Mouse (Mus musculus): ENCODE measurements around the gene Slc15a1. TPM values are rescaled to one million over a fixed set of nuclear protein-coding genes. Genes with fewer than 3 reads are reported as not detected.

Gene Slc15a1
- total and polyA plus RNA-seq, 3 experiments, result not detected

DNA sequence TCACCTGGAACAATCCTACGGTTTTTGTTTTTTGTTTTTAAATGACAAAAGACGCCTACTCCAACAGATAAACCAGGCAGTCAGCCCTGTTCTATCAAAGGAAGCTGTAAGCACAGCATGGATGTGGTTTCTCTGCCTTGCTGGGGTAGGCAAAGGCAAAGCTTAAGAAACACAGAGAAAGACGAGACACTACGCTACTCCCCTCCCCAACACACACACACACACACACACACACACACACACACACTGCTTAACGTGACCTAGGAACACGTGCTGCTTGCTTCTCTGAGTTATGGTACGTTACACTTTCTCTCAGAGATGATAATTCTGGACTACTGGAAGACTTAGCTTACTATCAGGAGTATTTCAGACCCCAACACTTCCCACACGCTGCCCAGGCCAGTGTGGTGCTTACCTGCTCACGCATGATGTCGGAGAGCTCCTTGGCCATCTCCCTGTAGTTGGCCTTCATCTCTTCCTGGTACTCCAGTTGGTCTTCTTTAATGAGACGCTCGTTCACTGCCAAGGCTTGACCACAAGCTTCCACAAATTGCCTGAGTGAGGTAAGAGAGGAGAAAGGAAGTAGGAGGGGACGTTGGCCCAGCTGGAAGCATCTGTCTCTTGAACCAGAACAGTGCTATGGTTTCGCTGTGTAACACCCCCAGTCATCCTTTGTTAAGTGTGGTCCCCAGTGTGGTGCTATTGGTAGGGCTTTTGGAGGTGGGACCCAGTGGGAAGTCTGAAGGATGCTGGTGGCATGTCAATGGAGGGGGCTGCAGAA is 40.7 kb upstream of the Slc15a1 start:
- WGBS, result 84% methylated on average over 14 of the region's 14 CpGs
- intact Hi-C loops (cut with DNase I), result no loop called here

DNA sequence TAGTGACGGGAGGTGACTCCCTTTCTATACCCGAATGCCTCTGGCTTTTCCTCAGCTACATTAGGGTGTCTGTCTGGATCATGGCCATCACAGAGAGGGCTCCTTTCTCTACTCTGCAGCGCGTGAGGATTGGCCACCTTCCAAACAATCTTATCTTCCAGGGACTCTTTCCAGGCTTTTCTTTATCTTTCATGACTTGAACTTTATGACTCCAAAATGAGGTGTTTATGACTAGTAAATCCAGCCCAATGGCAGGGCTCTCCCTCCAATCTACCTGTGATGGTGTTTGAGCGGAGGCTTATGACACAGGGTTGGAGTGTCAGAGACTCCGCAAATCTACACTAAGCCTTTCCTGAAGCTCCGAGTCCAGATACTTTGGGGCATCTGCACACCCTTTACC is 36.2 kb upstream of the Slc15a1 start:
- Histone ChIP-seq H3K36me3 (ENCODE audit: control insufficient read depth, insufficient read depth, low read length) (no peaks in the 10 kb centered on the region), H3K4me3 (no peak overlapping the region), H3K27ac (no peak overlapping the region), H3K79me2 (replicated peaks; ENCODE audit: control insufficient read depth, insufficient read depth, low read length) (no peaks in the 10 kb centered on the region), H3K27me3 (ENCODE audit: control insufficient read depth, insufficient read depth, low read length) (no peaks in the 10 kb centered on the region), H3K9ac (ENCODE audit: low read depth, low read length) (no peak overlapping the region), H3K4me1 (ENCODE audit: control insufficient read depth, insufficient read depth, low read length) (no peaks in the 10 kb centered on the region)
- no peak for DNase-seq
- 58% methylated on average over 7 of the region's 7 CpGs for WGBS
- intact Hi-C loops (cut with DNase I), result no loop called here
- TF ChIP-seq CTCF (IDR thresholded peaks at IDR 0.05), result no peak

More for the DNA sequence above, 40.7 kb upstream of the Slc15a1 start:
- no peaks in the 10 kb centered on the region for H3K4me1 ChIP-seq (ENCODE audit: control insufficient read depth, insufficient read depth, low read length)
- DNase-seq, result no peak
- H3K79me2 ChIP-seq (replicated peaks; ENCODE audit: control insufficient read depth, insufficient read depth, low read length), result no peaks in the 10 kb centered on the region
- H3K36me3 ChIP-seq (ENCODE audit: control insufficient read depth, insufficient read depth, low read length), result no peaks in the 10 kb centered on the region
- H3K9ac ChIP-seq (ENCODE audit: low read depth, low read length), result no peak overlapping the region
- no peak overlapping the region for H3K4me3 ChIP-seq
- TF ChIP-seq POLR2A (IDR thresholded peaks at IDR 0.05; ENCODE audit: insufficient read depth, low read depth, low read length), result no peak
- TF ChIP-seq EP300 (IDR thresholded peaks at IDR 0.05; ENCODE audit: insufficient read depth, low read depth, low read length), result no peak
- TF ChIP-seq CTCF (IDR thresholded peaks at IDR 0.05), result no peak
- H3K27ac ChIP-seq, result no peak overlapping the region
- no peaks in the 10 kb centered on the region for H3K27me3 ChIP-seq (ENCODE audit: control insufficient read depth, insufficient read depth, low read length)

DNA sequence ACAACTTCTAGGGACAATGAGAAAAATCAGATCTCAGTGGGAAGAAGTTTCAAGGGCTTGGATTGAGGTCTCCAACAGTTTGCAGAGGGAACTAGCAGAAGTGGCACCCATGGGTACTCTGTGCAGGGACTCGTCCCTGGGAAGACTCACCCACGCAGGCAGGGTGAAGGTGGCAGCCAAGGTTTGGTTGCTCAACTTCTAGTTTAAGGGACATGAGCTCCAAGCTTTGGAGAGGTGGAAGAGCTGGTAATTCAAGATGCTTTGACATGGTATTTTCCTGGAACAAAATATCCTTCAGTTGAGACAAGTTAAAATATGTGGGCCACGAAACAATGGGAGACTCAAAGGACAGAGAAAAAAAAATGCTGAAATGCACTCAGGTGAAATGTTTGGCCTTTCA is 29.4 kb upstream of the Slc15a1 start:
- H3K27me3 ChIP-seq (ENCODE audit: control insufficient read depth, insufficient read depth, low read length), result no peaks in the 10 kb centered on the region
- DNase-seq, result no peak
- no peak overlapping the region for H3K4me3 ChIP-seq
- H3K79me2 ChIP-seq (replicated peaks; ENCODE audit: control insufficient read depth, insufficient read depth, low read length), result no peaks in the 10 kb centered on the region
- no peaks in the 10 kb centered on the region for H3K36me3 ChIP-seq (ENCODE audit: control insufficient read depth, insufficient read depth, low read length)
- H3K9ac ChIP-seq (ENCODE audit: low read depth, low read length), result no peak overlapping the region
- TF ChIP-seq POLR2A (IDR thresholded peaks at IDR 0.05; ENCODE audit: insufficient read depth, low read depth, low read length), result no peak
- TF ChIP-seq CTCF (IDR thresholded peaks at IDR 0.05), result no peak
- no peak for TF ChIP-seq EP300 (IDR thresholded peaks at IDR 0.05; ENCODE audit: insufficient read depth, low read depth, low read length)
- no peak overlapping the region for H3K27ac ChIP-seq
- H3K4me1 ChIP-seq (ENCODE audit: control insufficient read depth, insufficient read depth, low read length), result no peaks in the 10 kb centered on the region
- WGBS, result 85% methylated on average over 3 of the region's 3 CpGs
- intact Hi-C loops (cut with DNase I), result no loop called here

DNA sequence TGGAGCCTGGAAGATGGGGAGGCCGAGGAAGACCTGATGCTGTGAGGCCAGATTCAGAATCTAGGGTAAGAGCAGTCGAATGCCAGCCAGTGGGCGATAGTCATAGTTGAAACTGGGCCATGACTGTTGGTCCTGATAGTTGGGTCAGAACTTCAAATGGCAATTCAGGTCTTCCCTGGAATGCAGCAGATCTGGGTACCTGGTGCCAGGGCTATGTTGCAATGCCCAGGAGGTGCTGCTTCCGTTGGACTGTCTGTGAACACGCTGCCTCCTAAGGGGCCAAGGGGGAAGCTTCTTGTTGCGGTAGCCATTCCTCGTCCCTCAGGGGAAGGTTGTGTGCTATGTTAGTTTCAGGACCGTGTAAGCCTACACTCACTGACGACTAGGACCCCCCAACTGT is 25.8 kb upstream of the Slc15a1 start:
- no peak overlapping the region for H3K4me3 ChIP-seq
- intact Hi-C loops (cut with DNase I), result no loop called here
- TF ChIP-seq CTCF (IDR thresholded peaks at IDR 0.05) (no peak), POLR2A (IDR thresholded peaks at IDR 0.05; ENCODE audit: insufficient read depth, low read depth, low read length) (no peak), EP300 (IDR thresholded peaks at IDR 0.05; ENCODE audit: insufficient read depth, low read depth, low read length) (no peak)
- WGBS, result 79% methylated on average over 9 of the region's 9 CpGs
- no peak overlapping the region for H3K27ac ChIP-seq
- no peaks in the 10 kb centered on the region for H3K79me2 ChIP-seq (replicated peaks; ENCODE audit: control insufficient read depth, insufficient read depth, low read length)
- H3K4me1 ChIP-seq (ENCODE audit: control insufficient read depth, insufficient read depth, low read length), result no peaks in the 10 kb centered on the region
- no peak overlapping the region for H3K9ac ChIP-seq (ENCODE audit: low read depth, low read length)
- H3K36me3 ChIP-seq (ENCODE audit: control insufficient read depth, insufficient read depth, low read length), result no peaks in the 10 kb centered on the region
- no peak for DNase-seq
- H3K27me3 ChIP-seq (ENCODE audit: control insufficient read depth, insufficient read depth, low read length), result no peaks in the 10 kb centered on the region

DNA sequence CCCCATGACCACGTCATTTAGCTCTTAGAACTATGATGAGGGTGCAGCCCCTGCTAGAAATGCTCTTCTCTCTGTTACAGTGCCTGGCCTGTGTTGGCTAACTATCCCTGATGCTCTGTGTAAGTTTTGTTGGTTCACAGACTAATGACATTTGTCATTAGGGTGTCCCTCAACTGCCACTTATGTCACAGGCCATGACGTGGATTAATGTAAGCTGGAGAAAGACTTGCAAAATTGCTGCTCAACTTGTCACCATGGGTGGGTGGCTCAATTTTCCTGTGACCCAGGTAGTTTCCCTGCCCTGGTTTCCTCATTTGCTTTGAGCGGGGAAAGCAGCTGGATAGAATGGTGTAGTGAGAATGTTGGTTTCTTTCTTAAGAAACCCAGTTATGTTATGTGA is 22.8 kb upstream of the Slc15a1 start:
- no peak overlapping the region for H3K9ac ChIP-seq (ENCODE audit: low read depth, low read length)
- no peak overlapping the region for H3K27ac ChIP-seq
- no peaks in the 10 kb centered on the region for H3K36me3 ChIP-seq (ENCODE audit: control insufficient read depth, insufficient read depth, low read length)
- intact Hi-C loops (cut with DNase I), result no loop called here
- DNase-seq, result no peak
- 87% methylated on average over 3 of the region's 3 CpGs for WGBS
- TF ChIP-seq CTCF (IDR thresholded peaks at IDR 0.05), result no peak
- no peak for TF ChIP-seq POLR2A (IDR thresholded peaks at IDR 0.05; ENCODE audit: insufficient read depth, low read depth, low read length)
- TF ChIP-seq EP300 (IDR thresholded peaks at IDR 0.05; ENCODE audit: insufficient read depth, low read depth, low read length), result no peak
- H3K79me2 ChIP-seq (replicated peaks; ENCODE audit: control insufficient read depth, insufficient read depth, low read length), result no peaks in the 10 kb centered on the region
- no peaks in the 10 kb centered on the region for H3K4me1 ChIP-seq (ENCODE audit: control insufficient read depth, insufficient read depth, low read length)
- H3K4me3 ChIP-seq, result no peak overlapping the region
- no peaks in the 10 kb centered on the region for H3K27me3 ChIP-seq (ENCODE audit: control insufficient read depth, insufficient read depth, low read length)

DNA sequence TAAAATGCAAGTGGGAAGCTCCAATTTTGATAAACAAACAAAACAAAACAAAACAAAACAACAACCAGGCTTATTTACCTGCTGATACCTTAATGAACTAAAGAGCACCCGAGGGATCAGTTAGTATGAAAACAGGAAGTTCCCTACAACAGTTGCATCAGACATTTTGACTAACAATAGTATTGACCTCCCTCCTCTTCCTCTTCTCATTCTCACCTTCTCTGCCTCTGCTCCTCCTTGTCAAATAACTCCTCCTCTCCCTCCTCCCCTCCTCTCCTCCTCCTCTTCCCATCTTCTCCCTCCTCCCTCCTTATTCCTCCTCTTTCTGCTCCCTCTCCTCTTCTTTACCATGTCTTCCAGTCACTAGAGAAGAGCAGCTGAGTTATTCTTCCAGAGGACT is 22.1 kb upstream of the Slc15a1 start:
- no peaks in the 10 kb centered on the region for H3K79me2 ChIP-seq (replicated peaks; ENCODE audit: control insufficient read depth, insufficient read depth, low read length)
- H3K27me3 ChIP-seq (ENCODE audit: control insufficient read depth, insufficient read depth, low read length), result no peaks in the 10 kb centered on the region
- no peak overlapping the region for H3K4me3 ChIP-seq
- H3K9ac ChIP-seq (ENCODE audit: low read depth, low read length), result no peak overlapping the region
- 42% methylated on average over 1 of the region's 1 CpGs for WGBS
- DNase-seq, result no peak
- intact Hi-C loops (cut with DNase I), result no loop called here
- H3K4me1 ChIP-seq (ENCODE audit: control insufficient read depth, insufficient read depth, low read length), result no peaks in the 10 kb centered on the region
- H3K36me3 ChIP-seq (ENCODE audit: control insufficient read depth, insufficient read depth, low read length), result no peaks in the 10 kb centered on the region
- TF ChIP-seq CTCF (IDR thresholded peaks at IDR 0.05) (no peak), EP300 (IDR thresholded peaks at IDR 0.05; ENCODE audit: insufficient read depth, low read depth, low read length) (no peak), POLR2A (IDR thresholded peaks at IDR 0.05; ENCODE audit: insufficient read depth, low read depth, low read length) (no peak)
- H3K27ac ChIP-seq, result no peak overlapping the region

Measured in heart, adult 2 months (tissue).